Mouse (Mus musculus) heart, adult 8-10 months (tissue): Measurements from ENCODE around the gene Pa2g4. TPM values are rescaled to one million over a fixed set of nuclear protein-coding genes. Genes with fewer than 3 reads are reported as not detected.
"Not testable (repeated sequence)": the region's sequence is repeated elsewhere in the genome, so short reads cannot be mapped to it uniquely, and the experiment has no call there.

Source experiments
- DNase-seq: peaks from one replicate; pipeline ENCODE4 v3.0.0; 2022; ENCODE audit warnings: low spot score
- total RNA-seq, 4 experiments: library from RNA; stranded (reverse); gene quantifications; 2 replicates each; pipeline ENCODE4 v1.2.4; 2022

The Pa2g4 gene
- total RNA-seq, 4 experiments from 2014 or later = 35.0 to 47.9 (median 39.4) TPM

GRCm38 (mm10) chr10:128579298-128579697 is 13.5 kb upstream of the Pa2g4 start:
- no peak for DNase-seq

DNA sequence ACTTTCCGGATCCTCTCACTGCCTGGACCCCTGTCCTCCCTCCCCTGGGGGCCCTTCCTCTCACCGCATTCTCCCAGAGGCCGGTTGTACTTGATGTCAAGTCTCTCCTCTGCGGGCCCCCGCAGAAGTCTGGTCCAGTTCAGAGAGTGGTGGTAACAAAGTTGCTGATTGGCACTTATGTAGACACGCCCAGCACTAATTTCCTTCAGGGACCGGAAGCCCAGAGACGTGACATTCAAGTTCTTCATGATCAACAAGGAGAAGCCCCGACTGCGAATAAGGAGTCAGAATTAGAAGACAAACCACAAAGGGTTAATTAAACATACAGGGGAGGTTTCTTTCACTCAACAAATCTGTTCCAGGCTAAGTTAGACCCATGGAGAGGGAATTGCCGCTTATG is 12.5 kb upstream of the Pa2g4 start:
- DNase-seq = no peak

- no peak for DNase-seq
These were observed 9.3 kb upstream of the Pa2g4 start for GRCm38 (mm10) chr10:128575063-128575462.

DNA sequence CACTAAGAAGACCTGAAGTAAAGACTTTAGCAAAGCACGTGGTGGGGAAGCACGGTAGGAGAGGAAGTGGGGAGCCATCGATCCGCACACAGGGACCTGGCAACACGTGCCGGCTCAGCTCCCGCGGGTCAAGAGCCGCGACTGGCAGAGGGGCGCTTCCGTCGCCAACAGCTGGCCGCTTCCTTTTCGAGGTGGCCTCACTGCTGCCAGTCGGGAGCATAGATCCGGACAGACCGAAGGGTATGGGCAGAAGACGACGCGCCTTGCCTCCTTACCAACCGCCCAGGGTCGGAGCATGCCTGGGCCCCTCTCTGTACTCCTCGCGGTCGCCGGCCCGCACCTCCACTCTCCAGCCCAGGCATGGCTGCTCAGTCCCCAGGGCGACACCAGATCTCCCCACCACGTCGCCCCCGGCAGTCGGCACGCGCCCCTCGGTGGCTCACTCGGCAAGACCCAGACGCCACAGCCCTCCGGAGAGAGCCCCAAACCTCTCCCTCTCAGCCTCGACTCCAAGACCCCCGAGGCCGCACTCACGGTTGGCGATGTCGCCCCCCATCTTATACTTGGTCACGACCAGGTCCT is 490 bp downstream of the Pa2g4 start:
- no peak for DNase-seq

DNA sequence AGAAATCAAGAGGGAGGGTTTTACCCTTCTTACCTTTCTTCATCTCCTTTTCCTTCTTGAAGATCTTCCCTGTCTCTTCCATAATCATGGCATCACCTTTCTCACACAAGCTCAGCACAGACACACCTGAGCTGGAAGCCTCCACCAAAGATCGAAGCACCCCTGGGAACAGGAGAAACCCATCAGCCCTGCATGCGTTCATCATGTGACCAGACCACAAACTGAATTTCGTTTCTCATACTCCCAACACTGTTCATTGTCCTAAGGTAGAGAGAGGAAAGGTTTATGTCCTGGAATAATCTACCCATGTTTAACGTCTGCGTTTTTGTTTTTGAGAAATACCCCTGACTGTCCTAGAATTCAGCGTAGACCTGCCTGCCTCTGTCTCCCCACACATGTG is 2.2 kb downstream of the Pa2g4 start:
- no peak for DNase-seq

DNA sequence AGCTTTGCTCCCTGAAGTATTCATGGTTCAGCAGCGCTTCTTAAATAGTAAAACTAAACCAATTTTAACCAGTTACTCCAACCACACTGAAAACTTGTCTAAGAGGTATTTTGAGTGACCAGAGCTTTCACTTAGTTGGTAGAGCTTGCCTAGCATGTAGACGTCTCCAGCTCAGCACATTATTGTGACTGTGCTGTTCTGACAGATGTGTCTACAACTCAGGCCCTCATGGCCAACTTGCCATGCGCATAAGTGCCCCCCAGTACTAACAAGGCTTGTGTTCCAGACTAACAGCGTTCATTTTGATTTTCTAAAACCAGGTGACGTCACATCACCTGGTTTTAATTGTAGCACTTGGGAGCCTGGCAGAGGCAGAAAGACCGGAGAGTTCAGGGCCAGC is 8.8 kb downstream of the Pa2g4 start:
- DNase-seq = no peak

DNA sequence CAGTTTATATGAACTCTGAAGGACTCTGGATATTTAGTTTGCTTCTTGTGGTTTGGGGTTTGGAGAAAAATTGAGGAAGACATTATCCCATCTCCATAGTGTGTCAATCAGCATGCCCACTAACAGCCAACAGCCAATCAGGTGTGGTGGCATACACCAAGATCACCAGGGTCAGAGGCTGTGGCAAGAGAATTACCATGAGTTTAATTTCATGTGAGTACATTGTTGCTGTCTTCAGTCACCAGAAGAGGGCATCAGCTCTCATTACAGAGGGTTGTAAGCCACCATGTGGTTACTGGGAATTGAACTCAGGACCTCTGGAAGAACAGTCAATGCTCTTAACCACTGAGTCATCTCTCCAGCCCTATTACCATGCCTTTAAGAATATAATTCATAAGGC is 9.5 kb downstream of the Pa2g4 start:
- no peak for DNase-seq

DNA sequence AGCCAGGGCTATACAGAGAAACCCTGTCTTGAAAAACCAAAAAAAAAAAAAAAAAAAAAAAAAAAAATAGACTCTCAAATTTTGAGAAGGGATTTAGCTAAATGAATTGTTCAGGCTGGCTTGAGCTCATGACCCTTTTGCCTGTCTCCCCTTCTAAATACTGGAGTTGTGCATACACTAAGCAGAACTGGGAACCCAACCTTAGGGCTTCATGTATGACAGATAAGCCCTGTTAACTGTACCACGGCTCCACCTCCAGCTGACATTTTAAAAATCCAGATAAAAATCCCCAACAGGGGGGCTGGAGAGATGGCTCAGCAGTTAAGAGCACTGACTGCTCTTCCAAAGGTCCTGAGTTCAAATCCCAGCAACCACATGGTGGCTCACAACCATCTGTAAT is 10.2 kb downstream of the Pa2g4 start:
- not testable (repeated sequence) for DNase-seq

GRCm38 (mm10) chr10:128550144-128550823 is 15.5 kb downstream of the Pa2g4 start:
- not testable (repeated sequence) for DNase-seq

DNA sequence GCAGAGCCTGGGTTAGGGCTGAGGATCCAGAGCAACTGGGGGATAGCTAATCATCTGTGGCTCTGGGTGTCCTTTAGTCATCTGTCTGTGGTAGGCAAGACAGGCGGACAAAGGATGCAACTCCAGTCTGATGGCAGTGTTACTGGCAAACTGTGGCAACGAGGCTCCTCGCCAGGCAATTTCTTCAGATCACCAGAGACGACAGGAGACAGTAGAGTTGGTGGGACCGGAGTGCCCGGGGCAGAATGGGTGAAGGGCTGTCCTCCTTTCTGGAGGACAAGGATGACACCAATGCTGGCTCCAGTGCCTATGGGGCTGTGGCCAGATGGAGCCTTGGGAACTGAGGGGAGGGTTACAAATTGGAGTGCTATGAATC is 16.1 kb downstream of the Pa2g4 start:
- DNase-seq = not testable (repeated sequence)

DNA sequence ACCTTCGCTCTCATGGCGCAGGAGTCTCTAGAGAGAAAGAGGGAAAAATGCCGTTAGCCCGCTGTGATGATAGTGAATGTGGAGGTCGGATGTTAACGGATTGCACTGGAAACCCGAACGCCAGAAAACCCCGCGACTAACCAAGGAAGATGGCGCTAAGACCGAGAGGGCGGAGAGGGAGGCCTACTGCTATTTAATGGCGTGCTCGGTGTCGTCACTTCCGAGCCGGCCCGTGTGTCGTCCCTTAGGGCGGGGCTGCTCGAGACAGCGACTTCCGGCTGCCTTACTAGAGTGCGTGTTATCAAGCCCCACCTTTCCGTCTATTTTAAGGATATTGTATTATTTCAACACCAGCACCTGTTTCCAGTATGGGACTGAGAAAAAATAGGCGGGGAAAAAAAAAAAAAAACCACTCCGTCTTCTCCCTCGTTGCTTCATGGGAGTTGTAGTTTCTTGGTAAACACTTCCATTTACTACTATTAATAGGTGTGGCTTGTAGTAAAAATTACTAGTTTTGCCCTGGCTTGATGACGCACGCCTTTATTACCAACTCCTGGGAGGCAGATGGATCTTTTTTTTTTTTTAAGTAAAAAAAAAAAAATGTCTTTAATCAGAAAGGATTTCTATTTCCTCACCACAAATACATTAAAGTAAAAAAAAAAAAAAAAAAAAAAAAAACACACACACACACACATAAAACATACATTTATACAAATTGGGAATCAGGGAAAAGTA is 16.7 kb downstream of the Pa2g4 start, which contains the start of gene Rpl41:
TSS of gene Rpl41 (minus strand) at position 359 of the 735 bp plus-strand sequence.
- peak; percentile 95 for DNase-seq

DNA sequence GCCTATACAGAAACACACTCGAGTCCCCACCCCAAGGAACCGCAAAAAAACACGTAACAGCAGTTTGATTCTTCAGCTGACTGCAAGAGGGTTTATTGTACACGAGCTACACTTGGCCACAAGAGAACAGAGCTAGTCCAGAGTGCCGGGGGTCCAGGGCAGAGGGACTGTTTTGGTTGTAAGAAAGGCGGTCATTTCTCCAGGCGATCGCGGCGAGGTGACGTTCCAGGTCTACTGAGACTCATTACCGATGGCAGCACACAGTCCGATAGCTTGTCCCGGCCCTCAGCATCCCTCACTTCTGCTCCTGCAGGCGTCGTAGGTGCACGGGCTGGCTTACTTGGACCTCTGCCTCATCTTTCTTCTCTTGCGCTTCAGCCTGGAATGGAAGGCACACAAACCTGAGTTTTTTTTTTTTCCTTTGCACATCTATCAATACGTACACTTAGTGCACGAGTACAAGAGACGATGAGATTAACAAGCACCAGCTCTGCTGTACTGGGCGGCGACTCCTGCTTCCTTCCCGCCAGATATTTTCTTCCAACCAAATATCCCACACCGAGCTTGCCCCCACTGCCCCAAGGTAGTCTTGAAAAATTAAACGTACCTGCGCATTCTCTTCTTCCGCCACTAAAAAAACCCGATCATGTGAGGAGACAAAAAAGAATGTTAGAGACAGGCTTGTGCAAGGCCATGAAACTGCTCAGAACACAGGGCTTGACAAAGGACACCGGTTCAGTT is 17.6 kb downstream of the Pa2g4 start:
- DNase-seq = not testable (repeated sequence)

DNA sequence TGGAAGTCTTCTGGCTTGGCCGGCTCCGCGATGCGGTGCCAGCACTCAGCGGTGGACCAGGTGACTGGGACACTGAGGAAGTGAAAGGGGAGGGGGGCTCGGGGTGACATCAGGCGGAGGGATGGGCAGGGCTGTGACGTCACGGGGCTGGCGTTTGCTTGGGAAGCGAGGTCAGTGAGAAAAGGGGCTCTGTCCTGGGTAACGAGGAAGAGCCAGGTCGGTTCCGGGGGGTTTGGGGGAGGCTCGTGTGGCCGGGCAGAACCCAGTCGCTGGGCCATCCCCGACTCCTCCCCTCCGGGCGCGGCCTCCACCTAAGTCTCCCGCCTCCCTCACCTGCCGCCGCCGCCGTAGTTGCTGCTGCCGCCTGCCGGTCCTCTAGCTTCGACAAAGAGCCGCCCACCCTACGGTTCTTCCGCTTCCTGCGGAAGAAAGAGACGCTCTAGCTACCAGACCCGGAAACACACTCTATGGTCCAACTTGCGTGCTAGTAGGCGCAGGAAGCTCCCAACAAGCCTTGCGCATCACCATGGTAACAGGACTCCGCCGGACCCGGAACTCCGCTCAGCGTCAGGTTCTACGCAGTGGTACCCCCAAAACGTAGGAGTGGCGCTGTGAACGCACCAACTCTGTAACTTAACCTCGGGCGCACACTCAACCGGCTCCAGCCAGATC is 18.3 kb downstream of the Pa2g4 start, which contains the start of gene Zc3h10:
TSS of gene Zc3h10 (minus strand) at position 414 of the 672 bp plus-strand sequence.
- DNase-seq = peak; percentile 96

- DNase-seq = no peak
These were observed 19.0 kb downstream of the Pa2g4 start for GRCm38 (mm10) chr10:128546787-128547186.

GRCm38 (mm10) chr10:128546361-128546760 is 19.4 kb downstream of the Pa2g4 start:
- DNase-seq = peak; percentile 56

DNA sequence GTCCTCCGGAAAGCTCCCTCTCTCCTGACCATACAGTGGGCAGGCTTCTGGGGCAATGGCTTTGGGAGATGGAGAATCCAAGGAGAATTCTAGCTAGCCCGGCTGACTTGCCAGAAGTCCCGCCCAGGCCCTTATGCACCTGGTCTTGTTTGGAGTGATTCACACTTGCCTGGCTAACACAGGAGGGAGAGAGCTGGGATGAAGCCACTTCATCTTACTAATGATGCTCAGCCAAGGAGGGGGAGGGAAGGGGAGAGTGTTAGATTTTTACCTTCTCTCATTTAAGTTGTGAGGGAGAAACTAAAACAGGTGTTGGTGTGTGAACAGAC is 20.3 kb downstream of the Pa2g4 start:
- no peak for DNase-seq

GRCm38 (mm10) chr10:128544674-128545569 is 20.9 kb downstream of the Pa2g4 start:
- no peak for DNase-seq

GRCm38 (mm10) chr10:128544151-128544657 is 21.6 kb downstream of the Pa2g4 start:
- DNase-seq = no peak

GRCm38 (mm10) chr10:128543100-128543499 is 22.7 kb downstream of the Pa2g4 start:
- no peak for DNase-seq

- DNase-seq = no peak
These were observed 27.4 kb downstream of the Pa2g4 start for GRCm38 (mm10) chr10:128538340-128538870.
